Mouse (Mus musculus): ENCODE results near the gene Acbd4.

Acbd4 gene

GRCm38 (mm10) chr11:103101481-103101865, at the start of gene Acbd4, which contains the start of gene Plcd3:
TSS of gene Acbd4 (plus strand) at chr11:103101682.
TSS of gene Plcd3 (minus strand) at chr11:103101658.
- DNase-seq (ENCODE audit: low read depth) = peak; percentile 76

- no peak for DNase-seq (ENCODE audit: low read depth)
These were observed 49.4 kb upstream of the Acbd4 start for GRCm38 (mm10) chr11:103052078-103052477.

GRCm38 (mm10) chr11:103053191-103054076, 48.0 kb upstream of the Acbd4 start:
- DNase-seq (ENCODE audit: low read depth) = no peak

GRCm38 (mm10) chr11:103054798-103055197, 46.7 kb upstream of the Acbd4 start:
- peak; percentile 87 for DNase-seq (ENCODE audit: low read depth)

- DNase-seq (ENCODE audit: low read depth) = no peak
These were observed 44.8 kb upstream of the Acbd4 start for GRCm38 (mm10) chr11:103056636-103057035.

GRCm38 (mm10) chr11:103058499-103059085, 42.9 kb upstream of the Acbd4 start:
- no peak for DNase-seq (ENCODE audit: low read depth)

- no peak for DNase-seq (ENCODE audit: low read depth)
These were observed 35.1 kb upstream of the Acbd4 start for GRCm38 (mm10) chr11:103066191-103067050.

GRCm38 (mm10) chr11:103067051-103067361, 34.5 kb upstream of the Acbd4 start:
- no peak for DNase-seq (ENCODE audit: low read depth)

GRCm38 (mm10) chr11:103067457-103068001, 34.0 kb upstream of the Acbd4 start:
- no peak for DNase-seq (ENCODE audit: low read depth)

- no peak for DNase-seq (ENCODE audit: low read depth)
These were observed 33.2 kb upstream of the Acbd4 start for GRCm38 (mm10) chr11:103068272-103068671.

GRCm38 (mm10) chr11:103068884-103069283, 32.6 kb upstream of the Acbd4 start:
- DNase-seq (ENCODE audit: low read depth) = no peak

GRCm38 (mm10) chr11:103069731-103070130, 31.8 kb upstream of the Acbd4 start:
- DNase-seq (ENCODE audit: low read depth) = no peak

- no peak for DNase-seq (ENCODE audit: low read depth)
These were observed 31.1 kb upstream of the Acbd4 start for GRCm38 (mm10) chr11:103070322-103070880.

- DNase-seq (ENCODE audit: low read depth) = no peak
These were observed 27.8 kb upstream of the Acbd4 start for GRCm38 (mm10) chr11:103073671-103074070.

- DNase-seq (ENCODE audit: low read depth) = no peak
These were observed 27.3 kb upstream of the Acbd4 start for GRCm38 (mm10) chr11:103074121-103074650.

GRCm38 (mm10) chr11:103074796-103075323, 26.6 kb upstream of the Acbd4 start:
- DNase-seq (ENCODE audit: low read depth) = no peak

GRCm38 (mm10) chr11:103076010-103076409, 25.5 kb upstream of the Acbd4 start:
- DNase-seq (ENCODE audit: low read depth) = no peak

GRCm38 (mm10) chr11:103076581-103076980, 24.9 kb upstream of the Acbd4 start:
- DNase-seq (ENCODE audit: low read depth) = no peak

- DNase-seq (ENCODE audit: low read depth) = no peak
These were observed 23.4 kb upstream of the Acbd4 start for GRCm38 (mm10) chr11:103078131-103078530.

- peak; percentile 23 for DNase-seq (ENCODE audit: low read depth)
These were observed 21.0 kb upstream of the Acbd4 start for GRCm38 (mm10) chr11:103080323-103081091.

- DNase-seq (ENCODE audit: low read depth) = no peak
These were observed 19.9 kb upstream of the Acbd4 start for GRCm38 (mm10) chr11:103081631-103082030.

Measured in induced T-regulatory cell, adult 2 months (primary cell).